Mouse (Mus musculus) spleen, postnatal 36 days (tissue): ENCODE results near the gene Gab1.
A peak's percentile ranks its signal among the peaks of the same experiment; 100 is the strongest.

ENCODE experiments used
- DNase-seq, 2 experiments: peaks; one replicate each; pipeline ENCODE4 v3.0.0; 2022; ENCODE audit warnings: low spot score in 2 of 2, mixed read lengths in 1 of 2

The Gab1 gene

GRCm38 (mm10) chr8:80752429-80752828 lies 127.9 kb downstream of the Gab1 start:
- DNase-seq = no peak

- DNase-seq = no peak
Observed at GRCm38 (mm10) chr8:80749091-80749490, 131.2 kb downstream of the Gab1 start.

- DNase-seq = no peak
Observed at GRCm38 (mm10) chr8:80739932-80740331, 140.4 kb downstream of the Gab1 start.

GRCm38 (mm10) chr8:80739155-80739924 lies 141.0 kb downstream of the Gab1 start, which contains the start of gene Smarca5:
Gene Smarca5 (minus strand): TSS chr8:80739497.
- peak; percentile 90 to 92 for DNase-seq

GRCm38 (mm10) chr8:80738388-80739154 lies 141.7 kb downstream of the Gab1 start:
- DNase-seq = peak; percentile 47 to 48

GRCm38 (mm10) chr8:80738046-80738387 lies 142.3 kb downstream of the Gab1 start:
- DNase-seq = no peak

GRCm38 (mm10) chr8:80732326-80732725 lies 148.0 kb downstream of the Gab1 start:
- DNase-seq = no peak

GRCm38 (mm10) chr8:80714461-80714860 lies 165.9 kb downstream of the Gab1 start:
- DNase-seq = no peak
